Mouse (Mus musculus): ENCODE measurements at regions not wholly inside any gene's neighbourhood (a gene's known extent, or its start where the extent isn't known, plus 50 kb on each side); places are given as distances from the start of the nearest gene placed in this dataset.

- in situ Hi-C loops (cut with MboI; ENCODE audit: low pct_ligation_motif_present, low pct_unique_long_range_greater_than_20kb, low sequenced_read_pairs) (loop anchor here (25.0 kb wide), 2 partner anchors 174 to 951 kb away; no protein-coding TSS in a partner anchor), dilution Hi-C loops (cut with MboI; ENCODE audit: extremely low pct_ligation_motif_present, extremely low pct_unique_long_range_greater_than_20kb, low sequenced_read_pairs) (no loop called here)
- Histone ChIP-seq H3K4me1 (ENCODE audit: control insufficient read depth in 1 of 2, insufficient read depth in 2 of 2) (peaks cover 16 to 37% of the 10 kb centered on the region in 2 experiments), H3K4me2 (ENCODE audit: insufficient read depth, low read depth, poor library complexity, severe bottlenecking) (peak overlapping the region; percentile 18), H3K4me3 (replicated peaks in 1 of 3; ENCODE audit: low read depth in 2 of 3, low read length in 2 of 3, poor library complexity in 1 of 3) (no peak overlapping the region), H3K27me3 (replicated peaks) (peaks cover 9% of the 10 kb centered on the region), H3K36me3 (replicated peaks in 1 of 2; ENCODE audit: control insufficient read depth in 1 of 2, insufficient read depth in 1 of 2, low read length in 1 of 2) (no peaks in the 10 kb centered on the region), H3K9ac (ENCODE audit: insufficient read depth, low read depth) (no peak overlapping the region), H3K79me2 (replicated peaks; ENCODE audit: control insufficient read depth, extremely low read depth, insufficient read depth, poor library complexity, severe bottlenecking) (no peaks in the 10 kb centered on the region), H3K27ac (ENCODE audit: insufficient read depth, low read depth) (no peak overlapping the region), H3K9me3 (replicated peaks; ENCODE audit: low read length) (no peaks in the 10 kb centered on the region)
- TF ChIP-seq BHLHE40 (IDR thresholded peaks at IDR 0.05; ENCODE audit: low read depth, low read length) = peak; percentile 49; the same call in 1 of the 2 replicates
- peak; percentile 36; the same call in 1 of the 2 replicates for TF ChIP-seq RCOR1 (conservative IDR thresholded peaks at IDR 0.05; ENCODE audit: low read depth, low read length)
- TF ChIP-seq EP300 (IDR thresholded peaks at IDR 0.05; ENCODE audit: low read length) = peak; percentile 90
- peak; percentile 42 for TF ChIP-seq JUN (IDR thresholded peaks at IDR 0.05; ENCODE audit: insufficient read depth, low read depth, low read length)
- peak; percentile 70; the same call in 1 of the 2 replicates for TF ChIP-seq MEF2A (IDR thresholded peaks at IDR 0.05; ENCODE audit: borderline replicate concordance, low read depth, low read length)
- TF ChIP-seq JUND (conservative IDR thresholded peaks at IDR 0.05; ENCODE audit: low read depth, low read length) = peak; percentile 68
- no peak for TF ChIP-seq USF2 (conservative IDR thresholded peaks at IDR 0.05; ENCODE audit: low read depth, low read length)
- peak; percentile 86 for TF ChIP-seq TCF12 (IDR thresholded peaks at IDR 0.05; ENCODE audit: low read depth, low read length)
- TF ChIP-seq ETS1 (conservative IDR thresholded peaks at IDR 0.05; ENCODE audit: low read depth, low read length) = peak; percentile 47
- TF ChIP-seq IRF4 (IDR thresholded peaks at IDR 0.05; ENCODE audit: low read depth, low read length) = peak; percentile 91
- no peak for TF ChIP-seq MAX (IDR thresholded peaks at IDR 0.05; ENCODE audit: low read length)
- no peak for TF ChIP-seq ZMIZ1 (IDR thresholded peaks at IDR 0.05; ENCODE audit: low read depth, low read length)
- DNase-seq (ENCODE audit: extremely low read depth) = peak; percentile 34
Observed at GRCm38 (mm10) chr17:44436536-44437043, 248.2 kb downstream of the Clic5 start.

- Histone ChIP-seq H3K9ac (ENCODE audit: insufficient read depth, low read depth) (no peak overlapping the region), H3K4me3 (replicated peaks in 1 of 3; ENCODE audit: low read depth in 2 of 3, low read length in 2 of 3, poor library complexity in 1 of 3) (no peak overlapping the region), H3K27ac (ENCODE audit: insufficient read depth, low read depth) (no peak overlapping the region), H3K4me1 (ENCODE audit: control insufficient read depth in 1 of 2, insufficient read depth in 2 of 2) (peaks cover 13 to 22% of the 10 kb centered on the region in 2 experiments), H3K27me3 (replicated peaks) (peaks cover 9% of the 10 kb centered on the region), H3K36me3 (replicated peaks in 1 of 2; ENCODE audit: control insufficient read depth in 1 of 2, insufficient read depth in 1 of 2, low read length in 1 of 2) (no peaks in the 10 kb centered on the region), H3K9me3 (replicated peaks; ENCODE audit: low read length) (no peaks in the 10 kb centered on the region), H3K4me2 (ENCODE audit: insufficient read depth, low read depth, poor library complexity, severe bottlenecking) (no peak overlapping the region), H3K79me2 (replicated peaks; ENCODE audit: control insufficient read depth, extremely low read depth, insufficient read depth, poor library complexity, severe bottlenecking) (no peaks in the 10 kb centered on the region)
- dilution Hi-C loops (cut with MboI; ENCODE audit: extremely low pct_ligation_motif_present, extremely low pct_unique_long_range_greater_than_20kb, low sequenced_read_pairs) (no loop called here), in situ Hi-C loops (cut with MboI; ENCODE audit: low pct_ligation_motif_present, low pct_unique_long_range_greater_than_20kb, low sequenced_read_pairs) (loop anchor here (25.0 kb wide), 2 partner anchors 176 to 949 kb away; no protein-coding TSS in a partner anchor)
- no peak for DNase-seq (ENCODE audit: extremely low read depth)
- TF ChIP-seq ETS1 (conservative IDR thresholded peaks at IDR 0.05; ENCODE audit: low read depth, low read length) = no peak
- TF ChIP-seq JUN (IDR thresholded peaks at IDR 0.05; ENCODE audit: insufficient read depth, low read depth, low read length) = no peak
- no peak for TF ChIP-seq SIN3A (IDR thresholded peaks at IDR 0.05; ENCODE audit: low read length)
- TF ChIP-seq EP300 (IDR thresholded peaks at IDR 0.05; ENCODE audit: low read length) = no peak
- no peak for TF ChIP-seq MYC (IDR thresholded peaks at IDR 0.05; ENCODE audit: low read depth, low read length)
- TF ChIP-seq ELF1 (IDR thresholded peaks at IDR 0.05; ENCODE audit: low read depth, low read length) = no peak
- no peak for TF ChIP-seq NELFE (IDR thresholded peaks at IDR 0.05; ENCODE audit: low read depth, low read length)
- TF ChIP-seq BHLHE40 (IDR thresholded peaks at IDR 0.05; ENCODE audit: low read depth, low read length) = no peak
- TF ChIP-seq MXI1 (IDR thresholded peaks at IDR 0.05; ENCODE audit: low read depth, low read length) = no peak
- no peak for TF ChIP-seq MAZ (IDR thresholded peaks at IDR 0.05; ENCODE audit: low read depth, low read length)
Observed at GRCm38 (mm10) chr17:44438526-44438925, 250.1 kb downstream of the Clic5 start.
